Mouse (Mus musculus): ENCODE data around the gene Usp36.
"Not testable (repeated sequence)": the region's sequence is repeated elsewhere in the genome, so short reads cannot be mapped to it uniquely, and the experiment has no call there.

Gene Usp36

DNA sequence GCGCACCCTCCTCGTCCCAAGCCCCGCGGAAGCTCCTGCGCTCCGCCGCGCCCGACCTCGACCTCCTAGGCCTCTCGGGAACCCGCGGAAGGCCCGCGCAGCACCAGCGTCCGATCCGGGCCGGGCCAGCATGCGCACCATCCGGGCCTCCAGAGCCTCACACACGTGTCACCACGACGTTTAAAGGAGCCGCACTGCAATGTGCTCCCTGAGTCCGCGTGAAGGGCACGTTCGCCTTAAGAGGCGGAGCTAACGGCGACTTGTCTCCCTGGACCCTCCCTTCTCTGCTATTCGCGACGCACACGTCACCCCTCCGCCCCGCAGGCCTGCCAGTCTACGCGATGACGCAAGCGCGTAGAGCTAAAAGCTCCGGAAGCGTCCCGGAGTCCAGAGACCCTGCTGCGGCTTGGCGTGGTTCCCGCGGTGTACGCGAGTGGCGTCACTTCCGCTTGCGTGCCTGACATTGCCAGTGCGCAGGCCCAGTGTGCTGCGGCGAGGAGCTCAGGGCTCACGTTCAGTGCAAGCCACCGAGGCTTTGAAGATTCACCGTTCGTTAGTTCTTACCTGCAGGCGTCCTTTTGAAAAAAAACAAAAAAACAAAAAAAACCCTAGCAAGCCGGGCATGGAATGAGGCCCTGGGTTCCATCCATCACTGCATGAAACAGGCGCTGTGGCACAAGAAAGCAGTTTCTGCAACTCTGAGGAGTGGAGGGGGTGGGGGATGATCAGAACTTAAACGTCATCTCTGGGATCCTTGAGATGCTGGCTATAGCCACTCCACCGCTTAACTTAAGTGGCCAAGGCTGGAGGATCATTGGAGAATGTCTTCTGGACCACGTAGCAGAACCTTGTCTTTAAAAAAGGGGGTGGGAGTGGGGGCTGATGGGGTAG lies at the start of gene Usp36:
TSS of gene Usp36 (minus strand) at position 246 of the 891 bp plus-strand sequence.
- DNase-seq = peak; percentile 100

DNA sequence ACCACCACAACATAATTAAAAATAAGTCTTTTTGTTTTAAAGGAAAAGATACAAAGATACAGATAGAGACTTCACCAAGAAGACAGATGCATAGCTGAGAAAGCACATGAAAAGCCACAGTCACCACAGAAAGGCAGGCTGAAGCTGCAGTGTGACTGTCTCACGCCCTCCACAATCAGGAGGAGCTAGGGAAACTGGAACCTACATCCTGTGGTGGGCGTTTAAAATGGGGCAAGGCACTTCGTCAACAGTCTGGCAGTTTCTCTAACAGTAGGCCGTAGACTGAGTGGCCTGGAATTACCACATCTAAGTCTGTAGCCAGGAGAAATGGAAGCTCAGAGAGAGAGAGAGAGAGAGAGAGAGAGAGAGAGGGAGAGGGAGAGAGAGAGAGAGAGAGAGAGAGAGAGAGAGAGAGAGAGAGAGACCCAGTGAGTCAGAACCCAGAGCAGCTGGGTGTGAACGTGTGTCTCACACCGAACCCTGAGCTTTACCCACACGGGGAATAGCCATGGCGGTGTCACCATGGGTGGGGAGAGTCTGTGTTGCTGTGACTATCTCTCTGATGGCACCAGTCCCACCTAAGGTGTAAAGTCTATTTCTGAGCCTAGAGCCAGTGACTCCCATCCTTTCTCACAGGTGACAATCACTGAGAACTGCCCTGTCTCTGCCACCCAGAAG lies 47.6 kb upstream of the Usp36 start:
- DNase-seq = no peak

DNA sequence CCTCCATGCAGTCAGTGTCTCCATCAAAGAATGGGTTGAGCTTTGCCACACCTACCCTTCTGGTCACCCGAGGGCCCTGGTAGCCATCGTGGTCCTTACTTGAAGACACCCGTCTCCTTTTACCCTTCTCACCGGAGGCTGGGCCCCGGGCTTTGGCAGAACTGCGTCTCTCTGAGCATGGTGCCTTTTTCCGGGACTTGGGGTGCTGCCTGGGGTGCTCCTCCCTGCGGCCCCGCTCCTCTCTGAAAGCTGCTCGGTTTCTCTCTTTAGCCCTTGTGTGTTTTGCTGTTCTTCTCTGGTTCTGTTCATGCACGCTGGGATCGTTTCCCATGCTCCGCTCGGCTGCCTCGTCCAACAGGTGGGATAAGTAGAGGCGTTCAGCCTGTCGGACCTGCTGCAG lies 43.4 kb upstream of the Usp36 start:
- no peak for DNase-seq

DNA sequence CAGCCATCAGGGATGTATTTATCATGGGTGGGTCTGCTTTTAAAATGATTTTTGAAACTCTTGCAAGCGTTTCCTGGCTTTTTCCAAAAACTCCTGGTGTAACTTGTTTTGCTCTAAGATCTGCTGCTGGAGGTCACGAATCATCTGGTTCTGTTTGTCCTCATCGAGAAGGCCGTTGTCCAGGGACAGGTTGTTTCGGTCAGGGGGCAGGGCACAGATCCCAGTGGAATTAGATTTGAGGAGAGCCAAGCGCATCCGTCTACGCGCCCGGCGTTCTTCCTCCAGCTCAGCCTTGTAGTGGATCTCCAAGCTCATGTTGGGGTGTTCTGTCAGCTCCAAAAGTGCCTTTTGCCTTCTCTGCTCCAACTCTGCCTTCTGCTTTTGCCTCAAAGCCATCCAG lies 42.3 kb upstream of the Usp36 start:
- DNase-seq = peak; percentile 33

DNA sequence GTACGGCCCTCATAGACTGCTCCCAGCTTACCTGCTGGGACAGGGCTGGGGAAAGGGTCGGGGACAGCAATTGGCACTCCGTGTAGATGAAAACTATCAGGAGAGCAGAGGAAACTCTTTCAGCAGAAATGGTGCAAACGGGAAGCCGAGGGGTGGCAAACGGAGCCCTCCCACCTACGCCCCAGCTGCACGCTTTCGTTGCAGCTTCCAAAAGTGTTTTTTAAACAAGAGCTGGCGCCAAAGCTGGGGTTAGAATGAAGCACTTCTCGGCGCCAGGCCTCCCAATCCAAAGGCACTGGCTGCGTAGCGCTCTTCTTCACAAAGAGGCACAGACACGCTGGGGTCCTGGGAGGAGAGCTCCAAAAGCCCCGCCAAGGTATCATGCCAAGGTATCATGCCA lies 40.7 kb upstream of the Usp36 start:
- DNase-seq = no peak

DNA sequence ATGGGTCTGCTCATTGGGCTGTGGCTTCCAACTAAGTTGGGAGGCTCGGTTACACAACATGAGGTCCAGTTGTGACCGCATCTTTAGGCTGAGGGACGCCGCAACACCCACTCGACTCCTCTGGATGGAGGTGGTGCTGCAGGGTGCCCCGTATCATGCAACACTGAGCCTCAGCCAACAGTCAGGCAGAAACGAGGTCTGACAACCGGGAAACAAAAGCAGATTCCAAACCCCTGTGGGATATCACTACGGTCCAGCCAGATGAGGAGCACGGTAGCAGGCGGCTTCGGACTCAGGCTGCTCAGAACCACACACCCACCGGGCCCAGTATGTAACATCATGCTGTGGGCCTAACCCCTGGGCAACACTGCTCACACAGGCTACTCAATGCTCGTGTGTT lies 40.3 kb upstream of the Usp36 start:
- DNase-seq = no peak

DNA sequence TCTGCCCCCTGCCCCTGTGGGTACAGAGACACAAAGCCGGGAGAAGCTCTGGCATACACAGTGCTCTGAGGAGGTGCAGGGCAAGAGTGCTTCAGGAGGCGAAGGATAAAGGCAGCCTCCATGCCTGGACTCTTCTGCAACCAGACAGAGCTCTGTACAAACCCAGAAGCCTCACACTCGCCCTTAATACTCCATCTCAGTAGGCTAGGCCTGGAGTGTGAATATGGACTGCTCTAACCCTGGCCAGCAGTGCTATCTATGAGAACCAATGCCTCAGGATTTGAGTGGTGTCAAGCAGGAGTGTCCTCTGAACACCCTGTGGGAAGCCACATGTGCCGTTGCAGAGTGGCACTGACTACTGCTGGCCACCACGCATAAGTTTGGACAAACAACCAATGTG lies 38.9 kb upstream of the Usp36 start:
- no peak for DNase-seq

DNA sequence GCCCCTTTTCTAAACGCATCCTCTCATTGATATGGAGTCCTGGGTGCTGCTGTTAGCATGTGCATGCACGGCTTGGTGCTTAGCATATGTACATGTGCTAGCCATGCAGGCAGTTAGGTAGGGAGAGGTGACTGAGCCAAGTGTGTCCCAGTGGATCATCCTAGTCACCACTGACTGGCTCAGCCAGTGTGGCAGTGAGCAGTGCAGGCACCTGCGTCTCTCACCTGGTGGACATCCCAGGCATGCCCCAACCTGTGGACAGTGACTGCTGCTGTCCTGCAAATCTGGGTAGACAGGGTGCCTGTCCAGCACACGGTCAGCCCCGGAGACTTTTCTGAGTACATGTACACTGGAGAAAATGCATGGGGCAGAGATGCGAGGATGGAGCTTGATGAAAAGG lies 38.5 kb upstream of the Usp36 start:
- no peak for DNase-seq

DNA sequence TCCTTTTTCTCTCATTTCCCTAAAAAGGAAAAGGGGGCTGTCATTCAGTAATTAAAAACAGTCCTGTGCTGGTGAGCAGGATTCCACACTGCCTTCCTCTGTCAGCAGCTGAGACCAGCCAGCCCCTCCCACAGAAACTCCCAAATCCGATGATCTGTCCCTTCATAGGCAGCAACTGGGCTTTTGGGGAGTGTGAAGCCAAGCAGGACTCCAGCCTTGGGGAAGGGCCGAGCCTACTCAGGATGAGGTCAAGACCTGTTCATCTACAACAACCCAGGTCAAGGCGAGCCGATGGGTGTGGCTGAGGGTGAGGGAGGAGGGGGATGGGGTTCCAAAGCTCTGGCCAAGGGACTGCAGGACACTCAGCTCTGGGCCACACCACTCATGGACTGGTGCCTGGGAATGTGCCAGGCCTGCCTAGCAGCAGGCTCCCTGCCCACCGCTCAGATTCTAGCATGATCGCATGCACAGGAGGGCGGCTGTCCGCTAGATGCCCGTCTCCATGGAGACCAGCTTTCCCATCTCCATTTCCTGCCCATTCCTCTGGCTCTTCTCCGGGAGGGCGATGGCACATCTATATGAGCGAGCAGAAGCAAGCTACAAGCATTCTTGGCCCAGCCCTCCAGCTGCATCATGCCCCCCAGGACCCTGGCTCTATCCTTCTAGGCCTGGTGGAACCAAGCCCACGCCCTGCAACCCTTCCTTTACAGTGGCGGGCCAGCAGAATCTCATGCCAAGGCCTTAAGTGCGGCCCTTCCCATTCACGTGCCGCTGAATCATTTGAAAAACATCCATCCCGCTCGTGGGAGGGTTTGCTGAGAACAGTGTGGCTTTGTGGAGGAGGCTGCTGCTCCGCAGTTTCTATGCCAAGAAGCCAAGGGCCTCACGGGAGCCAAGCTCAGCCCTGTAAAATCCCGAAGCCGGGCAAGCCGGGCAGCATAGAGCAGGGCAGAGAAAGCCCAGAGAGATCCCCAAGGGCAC lies 37.2 kb upstream of the Usp36 start:
- peak; percentile 87 for DNase-seq

DNA sequence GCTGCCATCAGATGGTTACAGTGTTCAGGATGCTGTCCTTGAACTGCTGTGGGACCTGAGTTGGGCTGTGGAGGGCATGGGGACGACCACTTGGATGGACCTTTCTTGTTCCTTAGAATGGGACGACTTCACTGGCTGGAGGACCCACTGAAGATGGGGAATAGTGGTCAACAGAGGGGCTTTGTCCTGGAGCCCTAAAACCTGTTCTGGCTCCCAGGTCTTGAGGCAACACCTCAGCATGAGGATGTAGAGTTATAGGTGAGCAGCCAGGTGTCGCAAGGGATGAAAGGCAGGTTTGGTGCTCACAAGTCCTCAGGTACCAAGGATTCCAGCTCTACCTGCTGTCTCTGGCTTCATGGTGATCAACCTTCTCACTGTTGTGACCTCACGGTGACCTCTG lies 36.4 kb upstream of the Usp36 start:
- DNase-seq = no peak

DNA sequence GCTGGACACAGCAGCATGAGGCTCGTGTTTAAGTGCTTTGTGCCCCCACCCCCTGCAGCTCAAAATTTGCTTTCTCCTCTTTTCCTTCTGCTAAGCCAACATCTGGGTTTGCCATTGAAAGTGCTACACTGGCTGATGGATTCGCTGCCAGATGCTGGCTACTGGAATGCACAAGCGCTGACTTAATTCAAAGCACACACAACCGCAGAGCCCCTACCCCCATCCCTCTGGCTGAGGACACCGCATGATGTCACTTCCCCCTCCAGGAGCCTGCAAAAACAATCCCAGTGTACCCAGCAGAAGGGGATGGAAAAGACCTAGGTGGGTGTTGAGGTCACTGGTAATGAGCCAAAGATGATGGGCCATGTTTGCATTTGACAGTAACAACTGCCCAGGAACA lies 34.5 kb upstream of the Usp36 start:
- DNase-seq = no peak

DNA sequence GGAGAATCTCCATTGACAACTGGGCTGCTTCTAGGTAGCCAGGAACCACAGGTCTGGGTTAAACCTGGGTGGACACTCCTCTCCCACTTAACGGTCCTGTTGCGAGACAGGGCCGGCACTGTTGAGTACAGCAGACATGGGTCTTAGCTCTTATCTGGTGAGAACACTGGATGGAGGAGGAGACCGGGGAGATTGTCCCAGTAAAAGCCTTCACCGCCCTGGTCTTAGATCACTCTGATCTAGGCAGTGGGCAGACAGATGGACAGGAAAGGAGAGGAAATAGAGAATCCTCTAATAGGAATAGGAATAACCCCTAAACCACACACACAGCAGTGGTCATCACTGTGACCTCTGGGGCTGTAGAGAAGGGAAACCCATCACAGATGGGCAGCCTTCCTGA lies 33.9 kb upstream of the Usp36 start:
- DNase-seq = no peak

DNA sequence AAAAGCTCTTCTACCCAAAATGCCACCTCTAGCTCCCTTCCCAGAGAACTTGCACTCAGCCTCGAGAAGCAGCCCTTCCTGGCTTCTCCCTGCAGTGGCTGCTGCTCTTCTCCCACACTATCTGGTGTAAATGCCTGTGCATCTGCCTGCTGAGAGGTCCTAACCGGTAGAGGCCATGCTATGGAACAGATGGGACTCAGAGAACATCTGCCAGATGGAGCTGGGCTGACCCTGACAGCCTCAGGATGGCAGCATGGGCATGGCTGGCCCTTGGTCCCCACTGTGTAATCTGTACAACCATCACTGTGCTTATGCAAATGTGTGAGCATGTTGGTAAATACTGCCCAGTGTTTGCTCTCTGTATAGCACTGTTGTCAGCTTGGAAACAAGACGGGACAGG lies 32.6 kb upstream of the Usp36 start:
- DNase-seq = no peak

DNA sequence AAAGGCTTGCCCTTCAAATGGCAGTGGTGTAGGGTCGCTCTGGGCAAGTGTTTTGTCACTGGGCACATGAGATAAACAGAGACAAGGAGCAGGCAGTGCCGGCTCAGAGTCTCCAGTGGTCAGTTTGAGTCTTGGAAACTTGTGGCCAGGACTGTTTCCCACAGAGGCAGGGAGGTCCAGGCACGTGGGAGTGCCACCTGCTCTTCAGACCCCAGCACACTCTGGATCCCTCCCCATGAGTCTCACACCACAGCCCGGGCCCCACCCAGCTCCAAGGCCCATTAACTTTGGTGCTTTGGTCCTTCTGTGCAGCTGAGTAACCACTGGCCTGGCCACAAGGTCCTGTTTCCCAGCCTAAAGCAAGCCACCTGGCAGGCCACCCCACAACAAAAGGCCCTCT lies 31.9 kb upstream of the Usp36 start:
- DNase-seq = no peak

DNA sequence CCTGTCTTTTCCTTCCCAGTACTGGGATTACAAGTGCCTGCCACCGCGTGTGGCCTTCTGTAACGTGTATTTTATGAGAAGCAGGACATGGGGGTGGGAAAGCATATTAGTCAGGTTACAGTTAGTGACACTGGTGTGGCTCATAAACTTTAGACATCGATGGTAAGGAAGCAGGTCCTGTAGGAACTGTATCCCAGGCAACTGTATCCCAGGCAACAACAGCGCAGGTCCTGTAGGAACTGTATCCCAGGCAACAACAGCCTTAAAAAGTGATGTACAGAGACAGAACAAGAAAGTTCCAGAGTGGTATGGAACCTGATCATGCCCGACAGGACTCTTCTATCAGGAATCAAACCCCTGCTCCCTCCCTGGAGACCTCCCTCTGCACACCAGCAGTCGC lies 31.5 kb upstream of the Usp36 start:
- no peak for DNase-seq

DNA sequence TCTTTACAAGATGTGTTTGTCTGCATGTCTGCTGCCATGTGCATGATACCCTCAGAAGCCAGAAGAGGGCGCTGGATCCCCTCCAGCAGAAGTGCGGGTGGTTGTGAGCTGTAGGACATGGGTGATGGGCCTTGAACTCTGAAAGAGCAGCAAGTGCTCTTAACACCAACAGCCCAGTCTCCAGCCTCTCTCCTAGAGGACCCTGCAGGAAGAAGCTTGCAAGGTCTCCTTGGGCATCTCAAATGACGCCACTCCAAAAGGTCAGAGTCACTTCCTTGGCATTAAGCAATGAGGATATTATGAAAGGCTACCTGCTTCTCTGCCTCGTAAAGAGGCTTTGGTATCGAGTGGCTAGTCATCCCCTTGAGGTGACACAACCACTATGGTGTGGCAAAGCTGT lies 28.6 kb upstream of the Usp36 start:
- peak; percentile 76 for DNase-seq

DNA sequence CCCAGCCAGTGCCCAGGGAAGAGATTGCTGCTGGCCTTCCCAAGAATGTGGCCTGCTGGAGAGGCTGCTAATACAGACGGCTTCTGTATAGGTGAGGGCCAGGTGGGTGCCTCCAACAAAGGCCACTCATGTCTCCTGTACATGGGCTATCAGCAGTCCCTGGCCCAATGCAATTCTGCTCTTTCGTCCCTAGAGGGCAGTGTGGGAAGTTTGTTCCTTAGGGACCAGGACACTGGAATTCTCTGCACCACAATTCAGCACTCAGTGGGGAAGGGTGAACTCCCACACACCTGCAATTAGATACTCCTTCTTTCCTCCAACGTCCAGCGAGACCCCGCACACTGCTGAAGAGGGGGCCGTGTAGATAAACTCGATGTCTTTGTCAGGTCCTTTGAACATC lies 27.1 kb upstream of the Usp36 start:
- DNase-seq = peak; percentile 71

DNA sequence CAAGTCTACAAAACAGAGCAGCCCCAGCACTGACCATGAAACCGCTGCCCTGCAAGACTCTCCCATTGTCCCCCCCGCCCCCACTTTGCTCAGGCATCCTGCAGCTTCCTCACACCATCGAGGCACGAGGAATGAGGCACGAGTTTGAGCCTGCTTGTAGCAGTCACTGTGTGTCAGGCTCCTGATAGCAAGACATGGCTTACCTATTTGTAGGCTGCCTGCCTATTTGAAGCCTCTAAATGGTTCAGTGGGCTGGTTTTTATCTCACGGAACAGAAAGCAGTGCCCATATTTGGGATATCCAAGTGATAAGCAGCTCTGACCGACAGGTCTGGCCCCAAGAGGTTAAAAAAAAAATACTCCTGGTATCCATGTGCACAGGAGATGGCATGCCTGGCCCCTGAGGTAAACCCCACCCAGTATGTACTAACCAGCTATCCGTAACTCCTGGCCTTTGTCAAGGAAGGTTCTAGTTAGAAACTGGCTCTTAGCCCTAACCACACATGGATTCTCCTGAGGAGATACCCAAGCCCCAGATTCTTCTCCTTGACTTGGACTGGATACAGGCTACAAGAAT lies 26.3 kb upstream of the Usp36 start:
- no peak for DNase-seq

DNA sequence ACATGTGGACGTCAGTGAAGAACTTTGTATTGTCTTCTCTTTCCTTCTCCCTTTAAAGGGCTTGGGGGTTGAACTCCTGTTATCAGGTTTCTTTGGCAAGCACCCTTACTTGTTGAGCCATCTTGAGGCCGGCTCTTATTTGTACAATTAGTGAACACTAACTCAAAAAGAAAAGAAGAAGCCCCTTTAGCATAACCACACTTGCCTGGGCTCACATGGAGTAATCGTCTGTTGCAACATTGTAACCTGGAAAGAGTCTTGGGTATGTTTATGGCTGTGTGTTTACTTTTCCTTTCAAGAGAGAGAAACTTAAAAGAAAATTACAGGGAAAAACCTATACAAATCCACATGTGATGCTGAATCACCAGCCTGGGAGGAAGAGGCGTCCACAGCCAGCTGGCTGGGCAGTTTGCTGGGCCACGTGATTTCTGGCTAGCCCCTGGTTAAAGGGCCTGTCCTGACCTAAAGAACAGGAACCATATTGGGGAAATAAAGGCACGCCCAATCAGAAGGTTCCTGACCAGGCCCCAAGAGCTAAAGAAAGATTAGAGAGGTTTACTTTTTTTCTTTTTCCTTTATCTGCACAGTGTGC lies 22.2 kb upstream of the Usp36 start:
- peak; percentile 41 for DNase-seq

DNA sequence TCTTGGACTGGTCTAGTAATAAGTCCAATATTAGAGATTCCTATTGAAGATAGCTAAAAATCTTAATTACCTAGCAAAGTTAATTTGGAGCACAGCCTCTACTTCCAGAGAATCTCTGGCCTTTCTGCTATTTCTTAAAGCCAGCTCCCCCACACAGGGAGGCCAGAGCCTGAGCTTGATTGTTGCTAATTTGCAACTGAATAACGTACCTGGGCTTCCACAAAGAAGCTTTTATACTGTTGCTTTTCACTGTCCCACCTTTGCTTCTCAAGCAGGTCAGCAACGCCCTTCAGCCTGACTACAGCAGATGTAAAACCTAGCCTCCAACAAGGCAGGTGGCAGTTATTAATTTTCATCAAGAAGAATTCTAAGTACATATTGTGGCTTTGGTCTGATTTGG lies 17.9 kb upstream of the Usp36 start:
- DNase-seq = not testable (repeated sequence)

DNA sequence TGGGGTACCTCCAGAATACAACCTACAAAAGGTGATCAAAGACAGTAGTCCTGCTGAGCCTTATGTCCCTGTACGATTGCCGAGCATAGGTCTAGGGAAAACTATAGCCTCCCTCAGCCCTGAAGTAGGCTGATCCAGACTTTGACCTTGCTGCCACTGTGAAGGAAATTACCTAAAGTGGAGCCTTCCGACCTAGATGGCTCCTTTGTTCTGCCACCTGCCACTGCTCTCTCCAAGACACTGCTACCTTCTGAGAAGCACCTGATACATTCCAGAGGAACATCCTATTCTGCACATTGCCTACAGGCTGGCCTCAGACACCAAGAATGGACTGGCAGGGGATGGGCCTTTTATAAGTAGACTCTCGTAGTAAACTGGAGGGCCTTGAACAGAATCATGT lies 13.9 kb upstream of the Usp36 start:
- not testable (repeated sequence) for DNase-seq

DNA sequence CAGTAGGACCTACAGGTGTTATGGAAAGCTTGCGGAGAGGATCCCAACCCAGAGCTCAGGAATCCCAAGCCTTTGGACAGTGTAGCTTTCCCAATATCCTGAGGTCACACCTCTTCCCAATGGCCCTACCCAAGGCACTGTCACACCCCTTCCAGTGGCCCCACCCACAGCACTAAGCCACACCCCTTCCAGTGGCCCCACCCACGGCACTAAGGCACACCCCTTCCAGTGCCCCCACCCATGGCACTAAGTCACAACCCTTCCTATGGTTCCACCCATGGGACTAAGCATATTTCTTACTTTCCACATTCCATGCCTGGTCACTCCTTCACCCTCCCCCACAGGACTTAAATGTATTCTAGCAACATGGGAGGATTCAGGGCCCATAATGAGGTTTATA lies 8.8 kb upstream of the Usp36 start:
- no peak for DNase-seq
